Mouse (Mus musculus) cerebellum, postnatal 4 days (tissue): Measurements from ENCODE around the gene Col5a1.

Source experiments
- DNase-seq, 2 experiments: peaks; one replicate each; pipeline ENCODE4 v3.0.0; 2022; ENCODE audit warnings: low spot score in 2 of 2, mixed read lengths in 1 of 2

Gene Col5a1

DNA sequence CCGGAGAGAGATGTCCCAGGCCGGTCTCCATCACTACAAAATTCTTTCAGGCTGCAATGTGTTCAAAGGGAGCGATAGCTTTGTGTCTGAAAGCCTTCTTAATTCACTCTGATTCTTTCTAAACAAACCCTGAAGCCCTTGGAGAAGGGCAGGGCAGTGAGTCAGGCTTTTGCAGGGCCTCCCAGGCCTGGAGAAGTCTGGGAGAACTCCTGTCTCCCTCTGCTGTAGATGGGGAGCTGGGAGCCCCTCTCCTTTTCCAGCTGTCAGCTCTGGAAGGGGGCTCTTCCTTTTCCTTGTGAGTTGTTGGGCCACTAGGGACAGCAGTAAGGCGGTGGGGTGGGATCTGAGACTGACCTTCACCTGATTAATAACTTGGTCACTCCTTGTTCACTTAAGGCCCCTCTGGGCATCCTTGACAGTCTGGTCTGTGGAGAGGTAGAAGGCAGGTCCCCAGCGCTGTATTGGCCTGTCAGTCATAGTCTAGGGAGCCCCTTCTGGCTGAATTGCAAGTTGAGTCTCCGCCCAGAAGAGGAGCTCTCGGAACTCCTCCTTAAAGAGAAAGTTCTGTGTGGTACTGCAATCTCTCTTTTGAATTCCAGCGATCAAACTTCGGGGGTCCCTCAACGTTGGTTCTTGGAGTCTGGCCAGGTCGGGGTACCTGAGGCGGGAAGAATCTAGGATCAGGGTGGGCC lies 623 bp upstream of the Col5a1 start:
- DNase-seq: peak in 1 of 2 experiments; percentile 32

DNA sequence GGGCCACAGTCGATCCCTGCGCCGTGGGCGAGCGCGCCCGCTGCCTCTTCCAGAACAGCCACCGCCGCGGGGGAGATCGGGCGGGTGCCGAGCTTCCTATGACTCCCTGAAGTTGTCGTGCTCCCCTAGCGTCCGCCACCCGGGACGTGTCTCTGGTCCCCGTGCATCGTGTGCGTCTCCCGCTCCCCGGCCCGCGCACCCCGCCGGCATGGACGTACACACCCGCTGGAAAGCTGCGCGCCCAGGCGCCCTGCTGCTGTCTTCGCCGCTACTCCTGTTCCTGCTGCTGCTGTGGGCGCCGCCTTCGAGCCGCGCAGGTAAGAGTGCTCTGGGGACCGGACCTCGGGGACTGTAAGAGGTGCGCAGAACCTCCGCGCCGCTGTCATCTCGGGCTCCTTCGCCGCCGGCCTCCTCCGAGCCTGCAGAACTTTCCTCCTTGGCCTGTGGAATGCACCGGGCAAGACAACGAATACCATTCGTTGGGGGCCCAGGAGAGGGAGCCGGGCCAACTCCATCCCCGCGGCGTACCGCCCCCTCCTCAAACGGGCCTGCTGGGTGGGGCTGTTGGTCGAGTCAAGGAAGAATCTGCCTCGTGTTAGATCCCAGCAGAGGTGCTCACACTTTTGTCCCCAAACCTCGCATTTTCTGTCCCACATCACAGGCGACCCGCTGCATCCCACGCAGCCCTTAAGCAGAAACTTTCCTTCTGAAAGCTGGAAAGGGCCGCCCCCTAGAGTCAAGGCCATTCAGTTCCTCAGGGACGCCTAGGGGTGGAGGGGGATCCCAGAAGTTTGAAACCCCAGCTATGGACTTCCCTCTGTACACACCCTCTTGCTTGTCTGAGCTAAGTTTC lies 609 bp downstream of the Col5a1 start:
- DNase-seq: no peak

DNA sequence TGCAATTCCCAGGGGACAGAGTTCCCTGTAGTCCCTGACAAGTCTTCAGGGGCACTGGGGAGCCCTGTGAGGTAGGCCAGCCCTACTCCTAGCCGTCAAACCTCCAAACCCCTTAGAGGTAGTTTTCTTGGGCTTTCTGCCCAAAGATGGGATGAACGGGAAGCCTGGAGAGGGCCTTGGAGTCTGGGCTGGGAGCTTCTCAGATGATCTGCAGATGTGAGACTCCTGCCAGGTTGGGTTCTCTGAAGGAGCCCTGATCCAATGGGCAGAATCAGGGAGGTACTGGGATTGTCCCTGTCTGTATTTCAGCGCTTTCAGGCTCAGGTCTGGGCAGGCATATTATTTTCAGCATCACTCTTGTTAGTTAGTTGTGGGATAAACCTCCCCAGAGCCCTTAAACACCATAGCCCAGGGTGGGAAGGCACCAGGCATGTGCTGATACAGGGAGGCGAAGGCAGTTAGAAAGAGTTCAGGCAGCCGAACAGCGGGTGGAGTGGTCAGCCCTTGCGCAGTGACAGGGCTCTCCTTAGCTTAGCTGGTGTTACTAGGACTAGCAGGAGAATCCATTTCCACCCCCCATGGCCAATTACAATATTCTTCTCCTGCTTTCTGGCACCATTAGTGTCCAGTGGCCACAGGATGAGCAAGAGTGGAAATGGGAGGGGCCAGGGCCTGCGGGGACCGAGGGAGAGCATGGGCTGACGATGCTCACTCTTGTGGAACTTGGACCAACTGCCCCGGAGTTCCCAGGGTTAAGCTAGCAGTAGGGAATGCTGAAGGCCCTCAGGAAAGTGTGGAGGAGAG lies 1.4 kb downstream of the Col5a1 start:
- DNase-seq: no peak

DNA sequence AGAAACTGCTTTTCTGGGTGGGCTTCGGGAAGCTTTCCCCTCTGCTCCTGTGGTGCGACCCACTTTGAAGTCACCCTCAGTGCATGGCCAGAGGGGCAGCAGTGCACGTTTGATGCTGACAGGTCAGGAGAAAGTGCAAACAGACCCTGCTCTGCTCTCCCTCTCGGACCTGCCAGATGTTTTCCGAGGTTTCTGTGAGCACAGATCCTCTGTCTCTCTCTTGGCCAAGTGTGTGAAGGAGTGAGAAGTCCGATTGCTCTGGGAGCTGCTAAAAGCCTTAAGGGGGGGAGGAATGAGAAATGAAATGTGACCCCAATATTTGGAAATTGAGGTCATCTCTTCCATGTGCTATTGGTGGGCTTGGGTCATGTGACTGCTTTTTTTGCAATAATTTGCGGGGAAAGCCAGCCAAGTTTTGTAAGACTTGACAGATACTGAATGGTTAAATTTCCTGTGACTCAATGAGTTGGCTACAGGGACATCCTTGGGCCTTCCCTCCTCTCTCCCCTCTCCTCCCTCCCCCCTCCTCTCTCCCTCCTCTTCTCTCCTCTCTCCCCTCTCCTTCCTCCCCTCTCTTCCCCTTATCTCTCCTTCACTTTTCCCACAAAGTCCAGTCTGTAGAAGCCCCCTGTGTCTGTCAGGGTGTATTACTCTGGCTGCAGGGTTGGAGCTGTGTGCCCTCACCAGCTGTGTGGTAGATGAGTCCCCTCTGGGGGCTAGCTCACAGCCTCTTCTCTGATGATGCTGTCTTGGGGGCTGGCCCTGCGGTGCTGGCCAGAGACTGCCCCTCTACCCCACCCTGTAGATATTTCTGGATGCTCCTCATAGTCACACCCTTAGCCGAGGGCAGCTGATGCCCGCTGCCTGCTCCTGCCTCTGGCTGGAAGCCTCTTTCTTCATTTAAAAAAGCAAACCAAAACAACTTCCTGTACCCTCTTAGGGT lies 2.6 kb downstream of the Col5a1 start:
- no peak for DNase-seq

DNA sequence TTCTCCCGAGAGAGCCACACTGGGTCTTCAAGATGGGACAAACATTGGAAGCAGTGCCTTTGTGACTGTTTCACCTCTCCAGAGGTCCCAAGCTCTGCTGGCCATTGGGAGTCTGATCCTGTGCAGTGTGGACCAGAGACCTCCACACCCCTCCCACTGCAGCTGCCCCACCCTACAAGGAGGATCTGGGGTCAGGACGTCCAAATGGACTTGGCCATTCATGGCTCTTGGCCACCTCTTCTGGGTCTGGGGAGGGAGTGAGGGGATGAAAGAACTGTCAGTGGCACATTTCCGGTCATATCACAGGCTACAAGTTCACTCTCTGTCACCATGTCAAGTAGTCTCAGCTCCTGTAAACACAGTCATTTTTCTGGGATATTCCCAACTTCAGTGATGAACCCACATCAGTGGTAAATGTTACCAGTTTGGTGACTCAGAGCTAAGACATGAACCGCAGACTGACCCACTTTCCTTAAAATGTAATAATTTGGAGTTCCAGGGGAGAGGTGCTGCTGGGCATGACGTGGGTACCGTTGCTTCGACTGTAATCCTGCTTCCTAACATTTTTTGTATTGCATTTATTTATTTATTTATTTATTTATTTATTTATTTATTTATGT lies 5.8 kb downstream of the Col5a1 start:
- DNase-seq: no peak

DNA sequence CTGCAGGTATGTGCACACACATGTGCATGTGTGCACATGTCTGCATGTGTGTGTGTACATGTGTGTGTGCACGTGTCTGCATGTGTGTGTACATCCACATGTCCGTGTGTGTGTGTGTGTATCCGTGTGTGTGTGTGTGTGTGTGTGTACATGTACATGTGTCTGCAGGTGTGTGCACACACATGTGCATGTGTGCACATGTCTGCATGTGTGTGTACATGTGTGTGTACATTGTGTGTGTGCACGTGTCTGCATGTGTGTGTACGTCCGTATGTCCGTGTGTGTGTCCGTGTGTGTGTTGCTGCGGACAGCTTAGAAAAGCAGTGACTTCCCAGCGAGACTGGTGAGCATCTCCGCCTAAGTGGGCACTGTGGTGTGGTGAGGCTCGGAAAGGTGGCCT lies 6.8 kb downstream of the Col5a1 start:
- no peak for DNase-seq

DNA sequence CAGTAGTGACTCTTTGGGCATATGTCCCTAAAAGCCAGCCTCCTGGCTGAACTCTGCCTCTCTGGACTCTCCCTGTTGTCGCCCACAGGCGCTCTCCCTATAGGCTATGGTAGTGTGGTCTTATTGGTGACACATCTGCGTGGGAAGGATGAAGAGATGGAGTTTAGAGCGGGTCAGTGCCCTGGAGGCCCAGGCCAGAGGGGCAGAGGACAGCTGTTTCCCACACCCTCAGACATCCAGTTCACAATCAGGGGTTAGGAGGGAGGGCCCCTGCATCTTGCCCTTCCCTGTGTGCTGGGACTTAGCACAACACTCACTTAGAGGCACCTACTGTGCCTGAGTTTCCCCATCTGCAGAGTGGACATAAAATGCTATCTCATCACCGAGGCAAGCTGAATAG lies 8.8 kb downstream of the Col5a1 start:
- no peak for DNase-seq

DNA sequence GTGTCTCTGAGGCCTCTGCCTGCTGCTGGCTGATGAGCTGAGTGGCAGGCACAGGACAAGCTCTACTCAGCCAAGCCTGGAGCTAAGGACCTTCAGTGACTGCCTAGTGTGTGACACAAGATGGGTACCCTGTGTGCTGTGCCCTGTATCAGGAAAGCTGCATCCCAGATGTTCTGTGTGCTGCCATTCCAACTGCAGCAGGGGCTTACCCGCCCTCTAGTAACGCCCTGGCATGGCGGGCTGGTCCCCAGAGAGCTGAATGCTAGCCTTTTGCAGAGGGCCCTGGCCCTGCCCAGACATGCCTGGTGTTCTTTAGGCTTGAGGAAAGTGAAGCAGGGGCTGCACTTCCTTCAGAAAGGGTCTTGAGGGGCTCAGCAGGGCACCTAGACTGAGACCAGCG lies 9.4 kb downstream of the Col5a1 start:
- DNase-seq: no peak

DNA sequence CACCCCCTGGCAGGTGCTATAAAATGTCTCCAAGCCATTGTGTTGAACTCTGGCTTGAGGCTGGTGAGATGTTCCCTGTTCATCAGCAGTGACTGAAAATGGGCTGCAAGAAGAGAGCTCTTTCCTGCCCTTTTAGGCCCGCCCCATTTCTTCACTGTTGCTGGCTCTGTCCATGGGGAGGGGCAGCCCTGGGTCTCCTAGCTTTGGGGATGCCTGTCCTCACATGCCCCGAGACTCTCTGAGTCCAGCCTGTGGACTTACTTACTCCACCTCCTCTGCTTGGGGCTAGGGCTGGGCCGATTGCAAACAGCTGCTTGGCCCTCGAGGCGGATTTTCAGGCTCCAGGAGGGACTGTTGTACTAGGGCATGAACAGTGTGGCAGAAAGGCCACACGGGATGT lies 10.9 kb downstream of the Col5a1 start:
- DNase-seq: no peak

DNA sequence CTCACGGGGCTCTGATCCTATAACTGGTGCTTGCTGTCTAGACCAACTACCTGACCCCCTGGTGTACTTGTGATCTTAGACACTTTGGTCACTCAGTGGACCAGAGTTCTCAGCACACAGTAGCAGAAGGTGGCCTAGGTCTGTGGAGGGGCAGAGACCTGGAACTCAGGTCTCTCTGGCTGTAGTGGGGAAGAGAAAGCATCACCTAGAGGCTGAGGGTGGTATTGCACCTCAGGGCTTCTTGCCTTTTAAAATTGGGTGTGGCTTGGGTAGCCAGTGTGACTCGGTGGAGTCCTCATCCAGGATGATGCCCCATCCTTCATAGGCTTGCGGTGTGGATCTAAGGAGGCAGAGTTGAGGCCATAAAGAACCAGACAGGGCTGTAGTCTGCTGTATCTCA lies 13.7 kb downstream of the Col5a1 start:
- DNase-seq: no peak

DNA sequence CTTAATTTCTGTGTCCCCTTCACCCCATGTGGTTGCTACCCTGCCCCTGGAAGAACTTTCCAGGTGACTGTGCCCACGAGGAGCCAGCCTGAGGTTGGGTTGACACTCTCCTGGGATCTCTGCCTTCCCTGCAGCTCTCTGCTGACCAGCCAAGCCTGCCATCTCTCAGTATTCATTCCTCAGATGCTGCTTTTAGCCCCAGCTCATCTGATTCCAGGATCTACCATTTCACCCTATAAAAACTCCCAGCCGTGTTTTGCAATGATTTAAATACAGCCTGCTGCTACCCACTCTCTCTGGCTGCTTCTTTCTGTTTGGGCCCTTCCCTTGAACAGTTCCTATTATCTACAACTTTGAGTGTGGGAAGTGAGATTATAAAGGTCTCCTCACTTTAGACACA lies 14.9 kb downstream of the Col5a1 start:
- DNase-seq: no peak

DNA sequence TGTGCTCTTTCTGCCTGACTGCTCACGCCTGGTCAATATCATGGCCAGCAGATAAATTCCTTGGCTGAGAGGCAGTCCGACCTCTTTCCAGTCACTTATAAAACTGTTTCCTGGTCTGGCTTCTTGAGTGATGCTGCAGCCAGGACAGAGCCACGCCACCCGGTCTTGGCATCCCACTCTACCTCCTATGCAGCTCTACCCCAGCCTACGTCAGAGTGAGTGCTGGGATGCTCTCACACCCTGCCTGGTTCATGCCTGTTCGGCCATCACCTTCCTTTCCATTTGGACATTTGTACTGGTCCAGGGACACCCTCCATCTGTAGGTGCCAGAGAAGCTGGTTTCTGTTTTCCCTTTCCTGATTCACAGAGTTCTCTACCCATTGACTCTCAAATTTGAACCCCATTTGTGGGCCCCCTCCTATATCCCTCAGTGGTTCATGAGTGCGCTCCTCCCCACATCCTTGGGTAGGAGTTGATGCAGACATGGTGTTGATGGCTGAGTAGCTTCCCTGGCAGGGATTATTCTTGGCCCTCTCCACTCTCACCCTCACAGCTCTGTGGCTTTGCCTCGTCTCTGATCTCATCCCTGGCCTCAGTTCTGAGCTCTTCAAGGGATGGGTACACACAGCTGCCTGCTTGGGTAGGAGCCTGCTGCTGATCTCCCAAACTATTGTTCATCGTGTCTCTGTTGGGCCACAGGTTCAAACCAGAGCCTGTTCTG lies 15.5 kb downstream of the Col5a1 start:
- DNase-seq: no peak

DNA sequence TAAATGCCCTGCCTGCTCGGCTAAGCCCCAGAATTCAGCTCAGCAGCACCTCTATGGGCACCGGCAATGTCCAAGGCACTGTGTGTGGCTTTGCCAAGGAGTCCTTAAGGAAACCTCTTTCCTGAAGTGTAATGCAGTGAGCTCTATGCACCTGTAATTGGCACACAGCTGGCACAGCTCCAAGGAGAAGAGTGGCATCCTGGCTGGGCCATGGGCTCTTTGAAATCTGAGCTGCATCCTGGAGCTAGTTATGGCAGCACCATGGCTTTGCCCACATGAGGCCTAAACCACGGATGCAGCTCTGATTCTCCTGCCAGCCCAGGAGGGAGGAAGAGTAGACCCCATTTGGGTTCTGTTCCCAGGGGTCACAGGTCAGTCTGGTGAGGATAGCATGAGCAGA lies 16.1 kb downstream of the Col5a1 start:
- DNase-seq: no peak

DNA sequence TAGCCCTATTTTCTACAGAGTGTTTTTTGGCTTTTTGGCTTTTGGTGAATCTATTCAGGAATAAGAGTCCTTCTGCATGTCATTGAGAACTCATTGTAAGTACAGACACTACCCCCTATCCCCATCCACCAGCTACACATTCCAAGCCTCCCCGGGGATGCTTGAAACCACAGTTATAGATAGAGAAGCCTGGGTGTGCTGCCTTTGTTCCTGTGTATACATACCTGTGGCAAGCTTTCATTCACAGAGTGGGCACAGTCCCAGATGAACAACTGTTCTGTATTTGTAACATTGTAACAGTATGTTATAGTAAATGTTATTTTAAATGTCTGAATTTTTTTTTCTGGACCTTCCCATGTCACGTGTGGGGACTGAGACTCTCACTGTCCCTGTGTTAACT lies 19.2 kb downstream of the Col5a1 start:
- no peak for DNase-seq

DNA sequence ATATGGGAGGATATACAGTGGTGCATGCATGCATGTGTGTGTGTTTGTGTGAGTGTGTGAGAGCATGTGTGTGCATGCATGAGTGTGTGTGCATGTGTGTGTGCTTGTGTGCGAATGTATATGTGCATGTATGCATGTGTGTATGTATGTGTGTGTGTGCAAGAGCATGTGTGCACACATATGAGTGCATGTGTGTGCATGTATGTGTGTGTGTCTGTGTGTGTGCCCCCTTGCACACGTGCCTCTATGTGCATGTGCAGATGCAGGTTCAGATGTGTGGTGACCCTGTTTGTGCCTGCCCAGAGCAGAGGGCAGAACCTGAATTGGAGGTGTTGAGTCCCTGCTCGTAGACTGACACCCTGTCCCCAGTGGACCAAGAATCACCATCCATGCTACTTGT lies 24.3 kb downstream of the Col5a1 start:
- DNase-seq: no peak

DNA sequence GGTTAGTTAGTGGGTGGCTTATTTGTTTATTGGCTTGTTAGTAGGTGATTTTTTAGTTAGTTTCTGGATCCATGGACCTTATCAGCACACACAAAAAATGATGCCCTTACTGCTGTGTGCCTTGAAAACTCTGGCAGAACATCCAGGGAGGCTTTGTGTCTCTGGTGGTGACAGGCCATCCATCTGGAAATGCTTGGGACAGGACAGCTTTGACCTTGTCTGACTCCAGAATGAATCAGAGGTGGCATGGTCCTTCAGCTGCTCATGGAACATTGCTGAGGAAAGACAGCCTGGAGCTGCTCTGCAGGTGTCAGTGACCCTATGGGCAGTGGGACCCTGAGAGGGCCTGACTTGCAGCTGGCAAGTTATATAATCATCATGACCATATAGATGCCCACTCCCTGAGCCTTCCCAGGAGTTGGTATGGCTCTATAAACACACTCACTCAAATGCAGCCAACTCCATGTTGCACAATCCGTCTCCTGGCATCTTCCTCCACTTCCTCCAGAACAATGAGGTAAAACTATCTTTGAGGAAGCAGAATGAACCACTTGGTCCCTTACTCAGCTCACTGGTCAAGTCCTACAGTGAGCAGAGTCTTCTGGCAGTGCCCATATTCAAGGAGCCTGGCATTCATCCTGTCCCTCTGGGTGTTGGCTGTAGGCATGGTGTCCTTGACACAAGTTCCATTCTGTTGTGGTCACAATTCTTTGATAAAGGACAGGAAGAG lies 26.5 kb downstream of the Col5a1 start:
- DNase-seq: no peak

DNA sequence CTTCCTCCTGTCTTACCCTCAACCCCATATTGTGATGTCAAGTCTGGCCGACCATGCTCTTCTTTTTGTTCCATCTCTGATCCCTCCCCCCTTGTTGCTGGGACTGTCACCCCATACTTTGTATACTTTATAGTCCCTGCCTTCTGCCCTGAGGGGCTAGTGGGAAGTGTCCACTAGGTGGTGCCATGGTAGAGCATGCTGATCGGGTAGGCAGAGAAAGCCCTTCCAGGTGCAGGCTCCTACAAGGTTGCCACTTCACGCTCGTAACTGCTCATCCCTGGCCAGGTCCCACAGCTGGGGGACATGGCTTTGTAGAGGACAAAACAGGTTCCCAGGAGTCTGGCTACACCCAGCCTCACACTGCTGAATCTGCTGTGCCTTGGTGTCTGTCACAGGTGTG lies 29.5 kb downstream of the Col5a1 start:
- DNase-seq: peak in 1 of 2 experiments; percentile 30

DNA sequence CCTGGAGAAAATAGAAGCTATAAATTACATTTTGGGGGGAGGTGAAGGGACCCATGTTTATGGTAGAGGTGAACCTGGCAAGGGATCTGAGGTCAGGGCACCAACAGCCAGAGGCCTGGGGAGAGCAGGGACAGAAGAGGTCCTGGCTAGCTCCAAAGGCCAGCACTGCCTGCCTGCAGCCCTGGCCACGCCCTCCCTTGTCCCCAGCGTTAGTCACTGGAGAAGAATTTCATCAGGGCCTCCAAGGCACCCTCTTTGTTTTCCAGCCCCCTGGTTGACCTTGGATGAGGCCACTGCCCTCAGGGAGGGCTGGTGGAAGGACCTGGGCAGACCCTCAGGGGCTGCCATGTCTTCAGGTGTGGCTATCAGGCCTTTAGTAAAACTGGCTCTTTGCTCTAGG lies 30.1 kb downstream of the Col5a1 start:
- no peak for DNase-seq

DNA sequence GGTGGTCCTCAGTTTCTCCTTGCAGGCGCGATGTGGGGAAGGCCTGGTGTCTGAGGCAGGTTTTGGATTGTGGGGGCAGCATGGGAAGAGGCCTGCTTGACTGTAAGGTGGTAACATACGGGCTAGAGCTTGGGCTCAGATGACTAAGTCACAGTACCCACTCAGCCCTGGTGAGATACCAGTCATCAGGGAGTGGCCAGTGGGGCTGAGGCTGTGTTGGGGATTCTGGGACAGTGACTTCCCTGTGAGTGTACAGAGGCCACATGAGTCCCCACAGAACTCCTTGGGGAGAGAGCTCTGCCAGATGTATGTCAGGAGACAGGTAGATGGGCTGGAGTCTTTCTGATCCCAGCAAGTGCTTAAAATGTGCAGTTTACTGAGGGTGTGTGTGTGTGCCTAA lies 31.0 kb downstream of the Col5a1 start:
- no peak for DNase-seq

DNA sequence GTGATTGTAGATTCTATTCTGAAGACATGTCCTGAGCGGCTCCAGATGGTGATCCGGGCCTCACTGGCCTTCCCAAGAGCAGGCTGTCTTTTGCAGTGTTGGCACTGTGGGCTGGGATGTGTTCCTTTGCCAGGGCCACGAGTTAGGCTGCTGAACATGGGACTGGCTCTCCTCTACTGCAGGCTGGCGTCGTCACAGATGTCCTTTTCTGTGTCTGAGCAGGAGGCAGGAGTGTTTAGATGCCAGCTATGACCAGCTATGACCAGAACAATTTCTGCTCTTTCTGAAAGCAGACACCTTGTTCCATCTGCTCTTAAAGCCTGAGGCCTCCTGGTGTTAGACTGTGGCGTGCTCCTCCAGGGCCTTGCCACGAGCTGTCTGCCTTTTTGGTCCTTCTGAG lies 31.9 kb downstream of the Col5a1 start:
- peak in 1 of 2 experiments; percentile 49 for DNase-seq
